Mouse (Mus musculus) cerebellum, postnatal 36 days (tissue): ENCODE results near the gene Gm45194.

Experiments
- DNase-seq, 2 experiments: peaks; one replicate each; pipeline ENCODE4 v3.0.0; 2021 to 2022; ENCODE audit warnings: mixed read lengths in 2 of 2

Gm45194 gene

GRCm38 (mm10) chrX:111891089-111891488 lies at the start of gene Gm45194:
Gene Gm45194 (plus strand): TSS chrX:111891389.
- no peak for DNase-seq

- no peak for DNase-seq
Measured at GRCm38 (mm10) chrX:111855878-111856277, 35.3 kb upstream of the Gm45194 start.

- DNase-seq: no peak
Measured at GRCm38 (mm10) chrX:111881251-111881650, 9.9 kb upstream of the Gm45194 start.

- peak in 1 of 2 experiments; percentile 1 for DNase-seq
Measured at GRCm38 (mm10) chrX:111894321-111895050, 3.3 kb downstream of the Gm45194 start.

- peak in 1 of 2 experiments; percentile 1 for DNase-seq
Measured at GRCm38 (mm10) chrX:111895084-111895779, 4.0 kb downstream of the Gm45194 start.

- DNase-seq: no peak
Measured at GRCm38 (mm10) chrX:111917422-111917821, 26.2 kb downstream of the Gm45194 start.

- DNase-seq: no peak
Measured at GRCm38 (mm10) chrX:111960909-111961308, 69.7 kb downstream of the Gm45194 start.

GRCm38 (mm10) chrX:111999661-112000060 lies 108.5 kb downstream of the Gm45194 start:
- no peak for DNase-seq

GRCm38 (mm10) chrX:112010707-112011106 lies 119.5 kb downstream of the Gm45194 start, which contains the start of gene Tex16:
Gene Tex16 (plus strand): TSS chrX:112011007.
- no peak for DNase-seq

- DNase-seq: no peak
Measured at GRCm38 (mm10) chrX:112238749-112239148, 347.6 kb downstream of the Gm45194 start, which contains the start of gene 4933403O08Rik. Gene 4933403O08Rik (plus strand): TSS chrX:112239049.

- DNase-seq: no peak
Measured at GRCm38 (mm10) chrX:112242916-112243315, 351.7 kb downstream of the Gm45194 start.

- no peak for DNase-seq
Measured at GRCm38 (mm10) chrX:112255513-112255912, 364.3 kb downstream of the Gm45194 start.

GRCm38 (mm10) chrX:112273550-112273949 lies 382.4 kb downstream of the Gm45194 start:
- no peak for DNase-seq
